Mouse (Mus musculus): ENCODE data around the gene Sf3b5.

Sf3b5 gene

DNA sequence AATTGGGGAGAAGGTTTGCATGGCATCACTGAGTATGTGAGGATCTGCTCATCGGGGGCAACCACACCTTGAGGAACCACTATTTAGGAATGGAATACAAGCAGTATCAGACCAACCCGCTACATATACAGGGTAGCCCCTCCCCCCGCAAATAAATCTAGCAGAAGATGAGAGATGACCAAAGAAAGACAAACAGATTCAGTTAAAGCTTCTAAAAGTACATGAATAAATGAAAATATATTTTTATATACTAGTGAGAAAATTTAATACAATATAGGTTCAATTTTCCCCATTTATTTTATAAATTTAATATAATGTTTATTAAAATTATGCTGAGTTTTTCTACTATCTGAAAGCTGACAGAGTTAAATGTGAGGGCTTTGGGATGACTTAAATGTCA lies at the start of gene Sf3b5:
Gene Sf3b5, plus strand, starts transcription at position 301 of the 400 bp plus-strand sequence.
- no peak for ATAC-seq (ENCODE audit: low TSS enrichment)

DNA sequence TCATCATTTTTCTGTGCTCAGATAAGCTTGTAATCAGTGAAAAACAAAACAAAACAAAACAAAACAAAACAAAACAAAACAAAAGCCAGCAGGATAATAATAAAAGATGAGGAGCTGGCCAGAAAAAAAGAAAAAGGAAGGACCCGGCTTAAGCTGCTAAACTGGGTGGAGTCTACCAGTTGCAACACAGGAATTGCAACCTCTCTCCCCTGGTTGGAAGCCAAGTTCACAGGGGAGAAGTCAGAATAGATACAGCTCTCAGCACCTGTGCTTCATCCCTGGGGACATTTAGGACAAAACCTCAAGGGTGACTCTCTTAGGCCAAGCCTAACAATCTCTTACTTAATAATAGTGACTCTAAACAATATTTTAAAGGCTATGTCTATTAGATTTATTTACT lies 49.3 kb upstream of the Sf3b5 start:
- no peak for ATAC-seq (ENCODE audit: low TSS enrichment)

DNA sequence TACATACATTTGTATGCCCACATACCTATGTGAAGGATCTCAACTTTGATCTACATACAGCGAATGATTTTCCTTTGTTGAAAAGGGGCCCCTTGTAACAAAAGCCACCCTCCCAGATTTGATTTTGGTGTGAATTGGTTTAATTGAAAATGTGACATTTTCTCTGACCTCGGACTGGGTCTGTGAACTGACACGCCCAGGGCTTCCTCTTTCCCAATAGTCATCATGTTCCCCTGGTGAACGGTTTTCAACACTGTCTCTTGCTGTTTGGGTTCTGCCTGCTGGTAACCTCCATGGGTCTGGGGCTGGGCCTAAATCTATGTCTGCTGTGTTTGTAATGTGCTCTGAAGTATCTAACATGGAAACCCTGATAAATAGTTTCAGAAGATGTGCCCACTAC lies 47.9 kb upstream of the Sf3b5 start:
- ATAC-seq (ENCODE audit: low TSS enrichment): no peak

DNA sequence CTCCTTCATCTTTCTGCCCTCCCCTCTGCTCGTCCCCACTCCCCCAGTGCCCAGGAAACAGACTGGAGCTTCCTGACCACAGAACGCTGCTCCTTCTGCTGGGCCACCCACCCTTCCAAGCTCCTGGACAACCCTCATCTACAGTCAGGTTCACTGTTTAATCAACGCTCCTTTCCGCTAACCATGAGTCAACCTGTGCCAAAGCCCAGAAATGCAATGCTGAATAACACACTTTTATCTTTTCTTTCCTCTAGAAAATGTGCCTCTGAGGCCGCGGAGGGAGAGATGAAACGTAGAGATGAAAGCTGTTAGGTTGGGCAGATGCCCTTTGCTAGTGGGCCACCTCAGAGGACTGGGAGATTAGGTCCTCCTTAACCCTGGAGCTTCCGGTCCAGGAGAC lies 43.6 kb upstream of the Sf3b5 start:
- ATAC-seq (ENCODE audit: low TSS enrichment): no peak

DNA sequence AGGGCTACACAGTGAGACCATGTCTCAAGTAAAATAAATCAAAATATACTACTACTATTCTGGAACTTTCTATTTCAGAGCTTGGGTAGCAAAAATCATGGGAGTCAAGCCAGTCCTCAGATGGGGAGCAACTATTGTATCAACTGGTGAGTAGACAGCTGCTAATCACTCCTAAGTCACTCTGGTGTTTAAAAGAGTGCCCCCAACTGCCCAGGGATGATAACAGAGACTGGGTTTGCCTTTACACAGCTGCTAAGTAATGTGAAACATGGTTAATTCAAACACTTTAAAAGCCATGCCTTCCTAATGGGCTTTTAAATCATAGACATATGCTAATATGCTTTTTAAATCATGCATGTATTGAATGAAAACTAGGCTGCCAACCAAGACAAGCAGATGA lies 42.9 kb upstream of the Sf3b5 start:
- ATAC-seq (ENCODE audit: low TSS enrichment): no peak

DNA sequence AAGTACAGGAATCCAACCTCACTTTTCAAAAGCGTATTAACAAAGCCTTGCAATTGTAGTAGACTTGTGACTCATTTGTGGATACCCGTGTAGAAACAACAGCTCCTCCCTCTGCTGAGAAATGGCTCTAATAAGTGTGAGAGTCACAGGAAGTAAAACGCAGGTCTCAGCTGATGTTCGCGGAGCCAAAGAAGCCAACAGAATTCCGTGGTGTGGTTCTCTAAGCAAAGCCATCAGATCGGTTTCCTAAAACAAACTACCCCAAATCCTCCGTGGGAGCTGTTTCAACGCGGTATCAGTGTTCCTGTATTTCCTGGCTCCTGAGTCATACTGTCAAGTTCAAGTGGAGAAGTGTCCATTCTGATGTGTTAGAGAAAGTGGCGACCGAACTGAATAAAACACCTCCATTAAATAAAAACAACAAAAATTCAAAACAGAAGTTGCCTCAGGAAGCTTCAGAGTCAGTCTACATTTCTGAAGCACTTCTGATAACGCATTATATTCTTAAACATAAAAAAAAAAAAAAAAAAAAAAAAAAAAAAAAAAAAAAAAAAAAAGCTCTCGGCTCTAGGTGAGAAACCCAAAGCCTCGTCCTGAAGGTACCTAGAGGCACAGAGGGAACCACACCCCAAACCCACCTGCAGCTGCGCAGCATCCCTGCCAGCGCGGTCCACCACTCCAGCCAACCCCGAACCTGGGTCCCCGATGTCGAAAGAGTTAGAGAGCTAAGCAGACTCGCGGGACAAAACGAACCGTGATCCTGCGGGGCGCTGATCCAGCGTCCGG lies 41.6 kb upstream of the Sf3b5 start:
- ATAC-seq (ENCODE audit: low TSS enrichment): no peak

DNA sequence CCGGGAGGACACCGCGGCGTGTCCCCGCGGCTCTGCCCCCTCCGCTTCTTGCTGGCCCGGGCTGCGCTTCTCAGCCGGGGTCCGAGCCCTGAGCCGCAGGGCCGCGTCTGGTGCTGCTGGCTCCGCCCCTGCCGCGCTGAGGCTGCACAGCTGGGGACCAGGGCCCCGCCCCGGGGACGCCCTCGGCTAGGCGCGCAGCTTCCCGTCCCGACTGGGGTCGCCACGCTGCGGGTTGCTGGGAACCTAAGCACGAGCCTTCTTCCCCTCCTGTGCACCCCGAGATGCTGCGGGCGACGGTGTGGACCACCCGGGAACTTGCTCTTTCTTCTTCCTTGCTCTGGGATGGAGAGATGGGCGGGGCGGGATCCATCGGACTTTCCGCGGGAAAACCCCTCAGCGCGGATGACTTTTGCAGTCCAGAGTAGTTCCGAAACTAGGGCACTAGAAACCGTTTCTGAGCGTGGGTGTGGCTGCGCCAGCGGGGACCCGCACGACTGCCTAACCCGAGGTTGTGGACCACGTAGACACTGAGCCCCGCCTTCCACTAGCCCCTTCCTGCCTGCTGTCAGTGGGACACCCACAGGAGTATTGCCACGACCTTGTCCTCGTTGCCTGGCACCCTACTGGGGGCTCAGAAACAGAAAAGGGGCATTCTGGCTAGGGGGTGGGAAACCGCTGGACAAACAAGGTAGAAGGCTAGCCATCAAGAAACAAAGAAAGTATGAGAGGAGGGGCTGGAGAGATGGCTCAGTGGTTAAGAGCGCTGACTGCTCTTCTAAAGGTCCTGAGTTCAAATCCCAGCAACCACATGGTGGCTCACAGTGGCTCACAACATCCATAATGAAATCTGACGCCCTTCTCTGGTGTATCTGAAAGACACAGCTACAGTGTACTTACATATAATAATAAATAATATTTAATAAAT lies 40.7 kb upstream of the Sf3b5 start, which contains the start of gene Stx11:
Gene Stx11, minus strand, starts transcription at position 148 of the 925 bp plus-strand sequence.
- ATAC-seq (ENCODE audit: low TSS enrichment): peak; percentile 81

DNA sequence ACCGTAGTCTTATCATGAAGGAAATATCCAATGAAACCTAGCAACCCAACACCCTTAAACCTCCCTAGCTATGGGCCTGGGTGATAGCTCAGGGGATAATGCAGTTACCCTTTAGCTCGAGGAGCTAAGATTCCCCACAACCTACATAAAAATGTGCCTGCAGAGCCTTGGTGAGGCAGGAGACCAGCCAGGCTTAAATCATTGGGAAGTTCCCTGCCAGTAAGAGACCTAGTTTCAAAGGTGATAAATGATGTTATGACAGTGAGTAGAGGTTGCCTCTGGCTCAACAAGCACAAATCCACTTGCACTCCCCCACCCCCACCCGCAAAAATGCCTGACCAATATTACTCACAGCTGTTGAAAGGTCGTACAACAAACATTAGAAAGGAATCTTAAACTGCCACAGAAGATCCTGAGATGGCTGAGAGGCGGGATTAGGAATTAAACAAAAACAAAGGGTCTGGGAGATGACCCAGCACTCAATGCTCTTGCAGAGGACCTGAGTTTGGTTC lies 39.4 kb upstream of the Sf3b5 start:
- ATAC-seq (ENCODE audit: low TSS enrichment): no peak

DNA sequence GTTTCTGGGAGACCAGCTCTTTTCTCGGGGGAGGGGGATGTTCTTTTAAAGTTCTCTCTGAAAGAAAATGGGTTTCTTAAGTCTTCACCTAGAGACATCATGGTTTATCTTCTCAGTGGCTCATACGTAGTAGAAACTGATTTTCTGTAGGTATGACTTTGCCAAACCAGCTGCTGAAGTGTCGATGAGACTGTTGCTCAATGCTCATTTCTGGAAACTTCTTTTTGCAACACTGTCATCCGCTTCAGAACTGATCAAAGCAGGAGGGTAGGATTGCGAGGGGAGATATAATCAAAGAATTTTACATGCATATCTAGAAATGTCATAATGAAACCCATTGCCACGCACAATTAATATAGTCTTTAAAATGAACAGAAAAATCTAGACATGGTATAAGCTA lies 30.6 kb upstream of the Sf3b5 start:
- no peak for ATAC-seq (ENCODE audit: low TSS enrichment)

DNA sequence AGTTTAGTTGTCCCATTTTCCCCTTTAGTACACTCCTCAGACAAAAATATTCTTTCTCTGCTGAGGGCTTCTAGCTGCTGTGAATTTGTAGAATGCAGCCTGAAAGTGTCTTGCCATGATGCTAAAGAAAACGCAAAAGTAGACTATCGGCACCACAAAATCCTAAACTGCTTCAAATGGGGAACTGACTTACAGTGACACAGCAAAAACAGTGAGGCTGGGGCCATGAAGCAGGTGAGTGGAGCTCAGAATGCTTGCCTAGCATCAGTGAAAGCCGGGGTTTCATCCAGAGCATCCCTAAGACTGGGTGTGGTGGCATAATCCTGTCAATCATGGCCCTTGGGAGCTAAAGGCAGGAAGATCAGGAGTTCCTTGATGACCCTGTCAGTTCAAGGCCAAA lies 29.7 kb upstream of the Sf3b5 start:
- ATAC-seq (ENCODE audit: low TSS enrichment): peak; percentile 56

DNA sequence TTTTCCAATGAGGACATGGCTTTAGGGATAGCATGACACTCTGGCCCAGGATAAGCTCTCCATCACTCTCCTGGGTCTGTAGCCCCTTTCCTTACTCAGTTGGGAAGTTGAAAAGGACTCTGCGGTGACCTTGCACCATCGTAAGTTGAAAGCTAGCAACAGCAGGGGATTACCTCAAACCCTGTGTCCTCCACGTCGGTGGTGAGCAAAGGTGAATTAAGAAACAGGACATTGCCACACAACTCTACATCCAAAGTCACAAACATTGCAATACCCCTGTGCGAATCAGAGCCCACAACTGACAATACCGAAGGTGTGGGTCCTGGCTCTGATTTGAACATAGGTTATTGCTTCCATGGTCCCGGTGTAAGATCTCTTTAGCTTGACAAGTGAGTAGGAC lies 29.2 kb upstream of the Sf3b5 start:
- no peak for ATAC-seq (ENCODE audit: low TSS enrichment)

DNA sequence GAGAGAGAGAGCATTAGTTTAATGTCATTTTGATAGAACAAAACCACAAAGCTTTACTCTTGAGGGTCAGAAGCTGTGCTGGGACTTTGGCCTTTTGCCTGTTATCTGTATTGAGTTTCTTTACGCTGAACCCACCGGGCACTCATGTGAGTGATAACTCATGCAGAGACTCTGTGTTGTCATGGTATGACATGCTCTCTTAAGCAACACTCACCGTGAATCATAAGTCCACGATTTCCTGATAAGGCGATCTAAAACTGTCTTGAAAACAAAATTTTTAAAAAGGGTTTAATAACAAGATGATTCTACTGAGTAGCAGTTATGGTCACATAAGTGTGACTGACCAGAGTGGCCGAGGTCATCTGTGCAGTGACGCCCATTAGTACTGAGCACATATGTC lies 28.6 kb upstream of the Sf3b5 start:
- ATAC-seq (ENCODE audit: low TSS enrichment): no peak

DNA sequence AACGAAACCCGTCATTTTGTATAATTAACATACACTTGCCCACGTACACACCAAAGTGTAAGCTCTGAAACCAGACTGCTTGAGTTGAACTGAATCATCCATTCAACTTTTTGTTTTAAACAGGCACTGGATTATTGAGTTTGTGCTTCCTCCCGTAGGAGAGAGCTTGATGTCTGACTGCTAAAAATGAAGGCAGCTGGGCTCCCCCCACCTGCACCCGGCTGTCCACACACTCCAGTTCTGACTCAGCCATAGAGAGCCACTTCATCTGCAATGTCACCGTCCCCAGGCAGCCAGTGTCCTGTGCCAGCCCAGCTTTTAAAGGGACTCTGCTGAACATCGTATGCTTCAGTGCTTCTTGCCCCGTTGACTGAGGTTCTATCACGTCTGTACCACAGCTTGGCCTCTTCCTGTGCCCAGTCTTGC lies 27.3 kb upstream of the Sf3b5 start:
- ATAC-seq (ENCODE audit: low TSS enrichment): peak; percentile 97

DNA sequence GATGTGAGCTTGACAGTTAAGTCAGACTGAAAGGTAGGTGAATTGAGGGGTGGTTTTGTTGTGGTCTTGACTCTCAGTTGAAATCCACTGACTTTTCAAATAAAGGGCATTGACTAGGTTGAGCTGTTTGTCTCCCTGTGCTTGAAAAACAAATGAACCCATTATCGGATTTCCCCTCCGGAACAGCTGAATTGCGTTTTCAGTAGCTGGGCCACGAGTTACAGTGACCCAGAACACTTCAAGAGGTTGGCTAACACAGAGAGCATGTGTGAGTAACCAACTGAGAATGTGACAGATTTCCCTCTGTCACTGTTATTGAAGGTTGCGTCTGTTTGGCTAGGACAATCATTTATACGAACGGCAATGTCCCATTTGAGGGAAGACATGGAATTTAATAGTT lies 24.1 kb upstream of the Sf3b5 start:
- ATAC-seq (ENCODE audit: low TSS enrichment): no peak

DNA sequence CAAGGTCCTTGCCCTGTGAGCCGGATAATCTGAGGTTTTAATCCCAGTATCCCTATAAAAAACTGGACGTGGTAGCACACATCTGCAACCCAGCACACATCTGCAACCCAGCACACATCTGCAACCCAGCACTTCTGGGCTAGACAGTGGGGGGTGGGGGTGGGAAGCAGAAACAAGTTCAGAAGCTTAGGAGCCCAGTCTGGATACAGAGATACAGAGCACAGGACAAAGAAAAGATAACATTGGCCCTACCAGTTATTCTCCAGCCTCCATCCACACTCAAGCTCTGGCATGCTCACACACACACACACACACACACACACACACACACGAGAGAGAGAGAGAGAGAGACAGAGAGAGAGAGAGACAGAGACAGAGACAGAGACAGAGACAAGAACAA lies 21.6 kb upstream of the Sf3b5 start:
- no peak for ATAC-seq (ENCODE audit: low TSS enrichment)

DNA sequence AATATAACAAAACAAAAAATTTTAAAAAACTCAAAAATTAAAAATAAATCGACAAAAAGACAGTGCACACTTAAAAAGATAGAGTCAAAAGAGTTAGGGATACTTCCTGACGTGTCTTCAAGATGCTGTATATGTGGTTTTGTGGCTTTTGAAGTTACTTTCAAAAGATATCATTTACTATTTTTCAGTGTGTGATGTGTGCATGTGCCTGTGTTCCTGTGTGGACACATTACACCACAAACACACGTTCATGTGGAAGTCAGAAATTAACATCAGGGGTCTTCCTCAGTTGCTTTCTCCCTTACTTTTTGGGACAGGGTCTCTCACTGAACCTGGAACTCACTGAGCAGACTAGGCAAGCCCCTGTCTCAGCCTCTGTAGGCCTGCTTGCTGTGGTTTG lies 20.1 kb upstream of the Sf3b5 start:
- ATAC-seq (ENCODE audit: low TSS enrichment): no peak

DNA sequence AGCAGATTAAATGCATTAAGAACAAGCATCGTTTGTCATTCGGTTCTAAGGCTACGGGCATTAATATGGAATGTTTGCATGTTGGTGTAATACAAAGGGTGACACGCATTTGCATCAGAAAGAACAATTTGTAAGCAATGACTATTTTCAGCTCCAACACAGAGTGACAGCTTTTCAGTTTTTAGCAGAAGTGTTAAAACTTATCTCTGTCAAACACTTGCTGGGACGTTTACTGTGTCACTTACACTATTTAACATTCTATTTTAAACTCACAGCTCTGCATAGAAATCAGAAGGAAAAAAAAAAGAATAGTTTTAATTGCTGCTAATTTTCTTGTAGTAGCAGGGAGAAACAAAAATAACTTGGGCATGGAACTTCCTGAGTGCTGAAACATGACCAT lies 18.7 kb upstream of the Sf3b5 start:
- ATAC-seq (ENCODE audit: low TSS enrichment): no peak

DNA sequence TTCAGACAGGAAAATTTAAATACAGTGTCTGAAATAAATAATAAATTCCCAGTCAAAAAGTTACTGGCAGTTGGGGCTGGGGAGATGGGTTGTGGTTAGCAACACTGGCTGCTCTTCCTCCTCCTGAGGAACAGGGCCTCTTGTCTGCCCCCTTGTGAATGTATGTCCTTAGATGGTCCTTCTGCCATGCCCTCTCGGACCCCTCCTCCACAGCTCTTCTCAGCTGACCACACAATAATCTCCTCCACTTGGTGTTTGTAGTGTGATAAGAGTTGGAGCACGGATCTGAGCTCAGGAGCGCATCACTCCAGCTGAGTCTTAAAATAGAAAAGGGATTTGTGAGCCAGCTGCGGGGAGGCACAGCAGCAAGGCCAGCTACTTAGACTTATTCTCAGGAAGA lies 18.2 kb upstream of the Sf3b5 start:
- peak; percentile 67 for ATAC-seq (ENCODE audit: low TSS enrichment)

DNA sequence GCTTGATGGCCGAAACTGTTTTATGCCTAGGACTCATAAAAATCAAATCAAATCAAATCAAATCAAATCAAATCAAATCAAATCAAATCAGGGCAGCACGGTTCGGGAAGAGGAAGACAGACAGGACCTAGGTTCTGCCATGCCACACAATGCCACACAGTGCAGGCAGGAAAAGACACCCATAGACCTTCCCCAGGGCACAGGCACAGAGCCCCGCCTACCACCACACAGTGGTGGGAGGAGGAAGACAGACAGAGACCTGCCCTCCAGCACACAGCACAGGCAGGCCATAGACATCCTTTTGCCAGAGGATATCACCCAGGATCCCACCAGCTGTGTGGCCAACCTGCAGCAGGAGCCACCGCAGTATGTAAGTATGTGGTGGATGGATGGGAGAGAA lies 13.2 kb upstream of the Sf3b5 start:
- ATAC-seq (ENCODE audit: low TSS enrichment): no peak

DNA sequence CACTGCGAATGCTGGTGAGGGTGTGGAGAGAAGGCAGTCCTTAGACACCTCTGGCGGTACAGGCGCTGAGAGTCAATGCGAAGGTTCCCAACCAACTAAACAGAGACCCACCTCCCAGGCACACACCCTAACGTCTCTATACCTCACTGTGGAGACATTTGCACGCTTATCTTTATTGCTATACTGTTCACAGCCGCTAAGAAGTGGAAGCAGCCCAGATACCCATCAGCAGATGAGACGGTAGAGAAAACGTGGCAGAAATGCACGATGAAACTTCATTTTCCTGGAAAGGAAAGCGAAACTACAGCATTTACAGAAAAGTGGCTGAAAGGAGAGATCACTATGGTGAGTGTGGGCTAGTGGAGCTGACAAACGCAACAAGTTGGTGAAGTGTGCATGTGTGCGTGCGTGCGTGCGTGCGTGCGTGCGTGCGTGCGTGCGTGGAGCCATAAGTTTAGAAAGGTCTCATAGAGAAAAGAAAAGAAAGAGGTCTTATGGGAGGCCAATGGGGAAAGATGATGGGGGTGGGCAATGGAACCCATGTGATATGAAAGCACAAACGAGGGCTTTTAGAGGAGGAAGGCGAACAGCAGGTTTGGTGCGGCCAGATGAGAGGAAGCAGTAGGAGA lies 11.6 kb upstream of the Sf3b5 start:
- ATAC-seq (ENCODE audit: low TSS enrichment): no peak

DNA sequence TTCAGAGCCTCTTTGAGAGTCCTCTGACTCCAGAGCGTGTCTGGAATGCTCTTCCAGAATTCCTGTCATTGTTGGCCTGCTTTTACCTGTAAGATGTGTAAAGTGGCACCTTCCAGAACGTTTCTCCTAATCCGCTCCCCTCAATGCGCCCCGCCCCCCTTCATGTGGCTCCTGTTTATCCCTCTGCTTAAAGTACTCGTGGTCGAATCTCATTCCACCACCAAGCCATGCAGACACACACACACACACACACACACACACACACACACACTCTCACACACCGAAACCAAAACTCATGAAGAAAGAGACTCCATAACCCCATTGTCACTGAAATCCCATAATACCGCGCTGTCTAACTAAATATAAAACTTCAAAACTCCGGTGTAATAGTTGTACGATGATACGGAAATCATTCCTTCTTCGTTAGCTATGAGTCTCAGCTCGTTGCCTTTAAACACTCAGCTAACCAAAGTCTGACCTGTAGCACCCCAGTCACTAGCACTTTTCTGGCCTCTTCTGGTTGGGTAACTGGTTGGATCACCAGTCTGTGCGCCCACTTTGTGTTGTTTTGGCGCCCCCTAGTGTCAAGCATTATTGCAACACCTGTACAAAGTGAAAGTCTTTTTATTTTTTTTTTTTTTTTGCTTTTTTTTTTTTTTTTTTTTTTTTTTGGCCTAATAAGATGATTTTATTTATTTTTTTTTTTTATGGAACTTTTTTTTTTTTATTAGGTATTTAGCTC lies 8.2 kb upstream of the Sf3b5 start:
- peak; percentile 95 for ATAC-seq (ENCODE audit: low TSS enrichment)

Measured in frontal cortex, adult (tissue).